8 mouse cellular contexts compared by ENCODE assay signal in the genomic region with DNA sequence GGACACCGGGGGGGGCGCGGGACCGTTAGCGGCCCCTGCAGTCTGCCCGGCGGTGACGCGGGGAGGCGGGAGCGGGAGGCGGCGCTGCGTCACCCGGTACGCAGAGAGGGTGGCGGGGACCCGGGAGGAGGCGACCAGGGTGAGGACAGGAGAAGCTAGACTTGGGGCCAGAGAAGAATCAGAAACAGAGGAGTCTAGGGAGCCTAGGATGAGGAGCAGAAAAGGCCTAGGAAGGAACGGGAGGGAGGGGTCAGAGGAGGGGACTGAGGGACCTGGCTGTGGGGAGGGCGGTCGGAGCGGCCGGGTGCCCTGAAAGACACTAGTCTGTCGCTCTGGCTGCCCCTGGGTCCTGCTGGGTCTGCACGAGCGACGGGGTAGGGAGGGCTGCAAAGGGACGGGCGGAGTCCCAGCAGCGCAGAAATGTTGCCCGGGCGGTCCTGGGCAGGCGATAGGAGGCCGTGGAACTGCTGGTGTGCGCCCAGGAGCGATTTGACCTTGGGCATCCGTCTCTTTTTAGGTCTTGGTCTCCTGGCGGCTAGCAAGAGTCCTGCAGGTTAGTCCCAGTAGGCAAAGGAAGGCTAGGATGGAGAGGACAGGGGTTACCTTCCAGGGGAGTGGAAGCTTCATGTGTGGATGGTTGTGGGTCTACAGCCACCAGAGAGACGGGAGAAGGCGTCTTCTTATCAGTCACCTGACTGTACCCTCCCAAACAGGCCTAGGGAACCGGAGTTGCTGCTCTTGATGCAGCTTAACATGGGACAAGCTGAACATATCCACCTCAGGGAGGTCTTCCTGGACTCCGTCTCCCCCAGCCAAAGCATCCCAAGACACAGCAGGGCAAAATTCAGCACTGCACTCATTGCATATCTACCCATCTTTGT. TPM values are rescaled to one million over a fixed set of nuclear protein-coding genes. Genes with fewer than 3 reads are reported as not detected.
DNase-seq lines count a peak whose midpoint lies in the region; ATAC-seq and TF ChIP-seq lines count a peak whose summit lies in the region.

A gene (minus strand): TSS at position 453 of the 881 bp plus-strand sequence.

- H3K79me2 ChIP-seq in macrophage (ENCODE audit: inconsistent target), result peaks cover 78% of the 10 kb centered on the region

- intact Hi-C loops in left cerebral cortex, adult 2 months (cut with DNase I), result loop anchor here (1.0 kb wide), 1 partner anchor 28 kb away; a partner anchor contains a TSS

- H3K27ac ChIP-seq in hindbrain, embryonic 16.5 days (ENCODE audit: low read depth, low read length), result peak within 1 kb of the TSS; percentile 93
- H3K27ac ChIP-seq in left cerebral cortex, adult 2 months, result peak within 1 kb of the TSS; percentile 100
- H3K27ac ChIP-seq in macrophage, result peak within 1 kb of the TSS; percentile 97

- peak; percentile 64 for DNase-seq in T-cell, adult 2 months (ENCODE audit: low spot score)
- peak; percentile 91 to 92 for DNase-seq in cerebellum, postnatal 25 days
- peak; percentile 54 to 58 for DNase-seq in gastrocnemius, adult 8-10 months (ENCODE audit: low spot score in 2 of 2)
- peak; percentile 86 to 90 for DNase-seq in left cerebral cortex, adult 2 months (ENCODE audit: extremely low spot score in 1 of 2, low spot score in 2 of 2)
- peak; percentile 84 for DNase-seq in right cerebral cortex, postnatal 14 days
- peak; percentile 60 for DNase-seq in yolk sac, embryonic 10.5 days (ENCODE audit: low spot score)

- no peaks in the 10 kb centered on the region for H3K36me3 ChIP-seq in hindbrain, embryonic 16.5 days (ENCODE audit: control insufficient read depth, insufficient read depth, low read length)
- H3K36me3 ChIP-seq in macrophage (ENCODE audit: inconsistent target), result no peaks in the 10 kb centered on the region

- peak; percentile 44 for TF ChIP-seq CTCF in left cerebral cortex, adult 2 months (IDR thresholded peaks at IDR 0.05)

- H3K4me3 ChIP-seq in hindbrain, embryonic 16.5 days (ENCODE audit: low read length), result peak within 1 kb of the TSS; percentile 95
- H3K4me3 ChIP-seq in left cerebral cortex, adult 2 months, result peak within 1 kb of the TSS; percentile 73
- peak within 1 kb of the TSS; percentile 94 for H3K4me3 ChIP-seq in macrophage (ENCODE audit: inconsistent target)

- H3K9me3 ChIP-seq in hindbrain, embryonic 16.5 days (ENCODE audit: control insufficient read depth, low read length), result no peaks in the 10 kb centered on the region

- WGBS in hindbrain, embryonic 16.5 days, result 3% methylated on average over 43 of the region's 43 CpGs
- WGBS in macrophage (ENCODE audit: missing documents), result 5% methylated on average over 35 of the region's 43 CpGs

- H3K4me2 ChIP-seq in hindbrain, embryonic 16.5 days (ENCODE audit: low read length), result peak within 1 kb of the TSS; percentile 92

- peaks cover 38% of the 10 kb centered on the region for H3K4me1 ChIP-seq in hindbrain, embryonic 16.5 days (ENCODE audit: control insufficient read depth, insufficient read depth, low read depth, low read length)

- H3K27me3 ChIP-seq in hindbrain, embryonic 16.5 days (replicated peaks; ENCODE audit: control insufficient read depth, insufficient read depth, low read length), result no peaks in the 10 kb centered on the region

- peak; percentile 77 for ATAC-seq in hindbrain, embryonic 16.5 days

- peak within 1 kb of the TSS; percentile 97 for H3K9ac ChIP-seq in hindbrain, embryonic 16.5 days (ENCODE audit: low read depth, low read length)

RNA-seq across cellular contexts. Expression of the gene that starts here (rescaled TPM):
- 1 to 10 TPM; 3.2 to 4.4 (median 3.8) TPM for total RNA-seq in gastrocnemius, adult 8-10 months (2022)
- polyA plus RNA-seq in hindbrain, embryonic 16.5 days (2015; fragmentation: Nextera tagmentation; extraction: Ambion mirVana), result 25.3 and 27.6 TPM in 2 replicates
- total RNA-seq in left cerebral cortex, adult 2 months (2021), result 10 to 100 TPM; 57.9 to 59.0 TPM
- total RNA-seq in macrophage (2018; cell fraction: chromatin; rRNA removed), result 100 to 1,000 TPM in 22 of 26 experiments, 10 to 100 TPM in 4; 29.9 to 512 (median 265) TPM
- total RNA-seq in macrophage (2018; cell fraction: cytosol; rRNA removed), result 100 to 1,000 TPM in 23 of 26 experiments, 10 to 100 TPM in 3; 62.0 to 216 (median 136) TPM
- total RNA-seq in macrophage (2018; cell fraction: nucleus; rRNA removed), result 100 to 1,000 TPM in 22 of 26 experiments, 10 to 100 TPM in 4; 50.0 to 412 (median 210) TPM
- 118 to 148 TPM (median 141 TPM) in 3 replicates for polyA plus RNA-seq in macrophage (2018)

Comparison
In these comparisons a context has a peak if more than half of its experiments do, and no peak if none do; other contexts are left out.
1. Peak in every context shown above with its lines: DNase-seq, ATAC-seq, H3K4me3 ChIP-seq and H3K27ac ChIP-seq.
2. RNA of the gene that starts here (total RNA-seq): 57.9 to 59.0 TPM in left cerebral cortex, adult 2 months; 3.2 to 4.4 TPM in gastrocnemius, adult 8-10 months; every median in the first group is over 10 times any median in the second.